Mouse (Mus musculus) forebrain, embryonic 12.5 days (tissue): Measurements from ENCODE around the gene Gm3336. TPM values are rescaled to one million over a fixed set of nuclear protein-coding genes. Genes with fewer than 3 reads are reported as not detected.

Experiments
- polyA plus RNA-seq: library from polyadenylated mRNA; unstranded; fragments of >200 nt; fragmentation: Nextera tagmentation; extraction: Ambion mirVana; gene quantifications from 2 replicates; pipeline ENCODE4 v1.2.1, GENCODE M21; 2016

Gene Gm3336
- polyA plus RNA-seq, 1 experiment from 2014 or later: not detected

Other genes starting within 250 kb of the Gm3336 start
- 18.3 and 18.6 TPM in 2 replicates for gene Klhl26, start 241.6 kb upstream of the Gm3336 start, polyA plus RNA-seq
- 17.0 and 17.6 TPM in 2 replicates for gene Tmem59l, start 231.2 kb upstream of the Gm3336 start, polyA plus RNA-seq
- 1.6 and 2.8 TPM in 2 replicates for gene Crlf1, start 225.4 kb upstream of the Gm3336 start, polyA plus RNA-seq
- gene Rex1bd, start 211.8 kb upstream of the Gm3336 start, polyA plus RNA-seq: 126 and 127 TPM in 2 replicates
- 692 and 734 TPM in 2 replicates for gene Uba52, start 207.7 kb upstream of the Gm3336 start, polyA plus RNA-seq
- gene Fkbp8, start 190.8 kb upstream of the Gm3336 start, polyA plus RNA-seq: 309 and 314 TPM in 2 replicates
- 45.6 and 50.8 TPM in 2 replicates for gene Kxd1, start 190.6 kb upstream of the Gm3336 start, polyA plus RNA-seq
- gene Ell, start 179.1 kb upstream of the Gm3336 start, polyA plus RNA-seq: 18.8 and 19.9 TPM in 2 replicates
- 101 and 107 TPM in 2 replicates for gene Isyna1, start 124.2 kb upstream of the Gm3336 start, polyA plus RNA-seq
- gene Ssbp4, start 109.7 kb upstream of the Gm3336 start, polyA plus RNA-seq: 97.4 and 106 TPM in 2 replicates
- gene Lrrc25, start 102.4 kb upstream of the Gm3336 start, polyA plus RNA-seq: 0.31 and 0.45 TPM in 2 replicates
- gene Gdf15, start 86.1 kb upstream of the Gm3336 start, polyA plus RNA-seq: 0.14 TPM in 1 of 2 replicates, not detected in the other
- 69.3 and 70.4 TPM in 2 replicates for gene Pgpep1, start 58.2 kb upstream of the Gm3336 start, polyA plus RNA-seq
- gene Lsm4, start 45.3 kb upstream of the Gm3336 start, polyA plus RNA-seq: 259 and 275 TPM in 2 replicates
- 153 and 165 TPM in 2 replicates for gene Jund, start 19.6 kb upstream of the Gm3336 start, polyA plus RNA-seq
- gene Iqcn, start 15.1 kb upstream of the Gm3336 start, polyA plus RNA-seq: 0.04 and 0.10 TPM in 2 replicates
- gene Pde4c, start 5.2 kb downstream of the Gm3336 start, polyA plus RNA-seq: 0.14 and 0.17 TPM in 2 replicates
- gene Rab3a, start 36.1 kb downstream of the Gm3336 start, polyA plus RNA-seq: 87.8 and 95.4 TPM in 2 replicates
- 33.2 and 34.5 TPM in 2 replicates for gene Mpv17l2, start 42.4 kb downstream of the Gm3336 start, polyA plus RNA-seq
- gene Pik3r2, start 58.2 kb downstream of the Gm3336 start, polyA plus RNA-seq: 72.7 and 79.1 TPM in 2 replicates
- gene Mast3, start 86.5 kb downstream of the Gm3336 start, polyA plus RNA-seq: 14.5 and 16.8 TPM in 2 replicates
- not detected in 2 replicates for gene Il12rb1, start 89.9 kb downstream of the Gm3336 start, polyA plus RNA-seq
- gene Arrdc2, start 121.2 kb downstream of the Gm3336 start, polyA plus RNA-seq: 5.6 and 8.2 TPM in 2 replicates
- 14.4 and 16.3 TPM in 2 replicates for gene Kcnn1, start 144.7 kb downstream of the Gm3336 start, polyA plus RNA-seq
- 154 and 159 TPM in 2 replicates for gene Ccdc124, start 155.4 kb downstream of the Gm3336 start, polyA plus RNA-seq
- gene Slc5a5, start 174.2 kb downstream of the Gm3336 start, polyA plus RNA-seq: 0.49 and 0.67 TPM in 2 replicates
- gene Rpl18a, start 178.9 kb downstream of the Gm3336 start, polyA plus RNA-seq: 2,624 and 2,770 TPM in 2 replicates
- gene Map1s, start 187.4 kb downstream of the Gm3336 start, polyA plus RNA-seq: 61.4 and 61.6 TPM in 2 replicates